ENCODE assay signal across 7 mouse cellular contexts in the genomic region with DNA sequence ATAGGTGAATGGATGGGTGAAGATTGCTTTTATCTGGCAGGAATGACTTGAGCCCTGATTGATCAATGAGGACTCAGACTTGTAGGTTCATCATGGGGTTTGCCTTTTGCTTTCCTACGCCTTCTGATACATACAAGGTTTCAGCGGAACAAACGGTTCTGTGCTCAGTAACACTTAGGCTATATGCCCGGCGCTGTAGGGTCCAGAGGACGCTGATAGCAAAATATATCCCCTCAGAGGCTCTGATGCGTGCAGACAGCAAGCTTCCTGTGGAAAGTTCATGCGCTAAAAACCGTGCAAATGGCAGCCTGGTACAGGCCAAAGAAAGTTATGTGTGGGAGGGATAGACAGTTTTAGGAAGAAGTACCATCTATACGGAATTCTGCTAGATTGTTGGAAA. TPM values are rescaled to one million over a fixed set of nuclear protein-coding genes. Genes with fewer than 3 reads are reported as not detected.
DNase-seq lines count a peak whose midpoint lies in the region; ATAC-seq lines count a peak whose summit lies in the region.

No protein-coding gene starts in this region.

- H3K9ac ChIP-seq in limb, embryonic 13.5 days, result peak overlapping the region; percentile 31; the same call in 1 of the 2 replicates
- peak overlapping the region; percentile 81 for H3K9ac ChIP-seq in stomach, embryonic 16.5 days (ENCODE audit: low read length)

- intact Hi-C loops in gastrocnemius, postnatal 36 days (cut with DNase I), result no loop called here

- ATAC-seq in limb, embryonic 13.5 days (ENCODE audit: low FRiP score, low read depth), result no peak
- ATAC-seq in stomach, embryonic 16.5 days (ENCODE audit: insufficient read depth, low FRiP score), result no peak

- peaks cover 23% of the 10 kb centered on the region for H3K4me1 ChIP-seq in erythroblast, embryonic 14.5 days (ENCODE audit: control insufficient read depth)
- peaks cover 15% of the 10 kb centered on the region for H3K4me1 ChIP-seq in limb, embryonic 13.5 days
- 0 out of 2 replicates have a peak, but pooled peaks cover 4% of the 10 kb centered on the region for H3K4me1 ChIP-seq in stomach, embryonic 16.5 days (ENCODE audit: control insufficient read depth, insufficient read depth, low read length)

- H3K27ac ChIP-seq in limb, embryonic 13.5 days, result no peak overlapping the region
- no peak overlapping the region for H3K27ac ChIP-seq in stomach, embryonic 16.5 days (ENCODE audit: low read length)

- H3K27me3 ChIP-seq in erythroblast, embryonic 14.5 days (ENCODE audit: control insufficient read depth), result no peaks in the 10 kb centered on the region
- no peaks in the 10 kb centered on the region for H3K27me3 ChIP-seq in limb, embryonic 13.5 days
- H3K27me3 ChIP-seq in stomach, embryonic 16.5 days (ENCODE audit: control insufficient read depth, insufficient read depth, low read length), result no peaks in the 10 kb centered on the region

- H3K36me3 ChIP-seq in erythroblast, embryonic 14.5 days (ENCODE audit: control insufficient read depth), result peaks cover 18% of the 10 kb centered on the region
- peaks cover 2% of the 10 kb centered on the region; the same call in 1 of the 2 replicates for H3K36me3 ChIP-seq in limb, embryonic 13.5 days
- H3K36me3 ChIP-seq in stomach, embryonic 16.5 days (ENCODE audit: control insufficient read depth, insufficient read depth, low read length), result 0 out of 2 replicates have a peak, but pooled peaks cover 3% of the 10 kb centered on the region

- WGBS in limb, embryonic 13.5 days, result 34% methylated on average over 10 of the region's 10 CpGs
- WGBS in stomach, embryonic 16.5 days, result 32% methylated on average over 10 of the region's 10 CpGs

- H3K9me3 ChIP-seq in erythroblast, embryonic 14.5 days (ENCODE audit: control insufficient read depth, low read length), result no peaks in the 10 kb centered on the region
- no peaks in the 10 kb centered on the region for H3K9me3 ChIP-seq in limb, embryonic 13.5 days
- H3K9me3 ChIP-seq in stomach, embryonic 16.5 days (replicated peaks; ENCODE audit: control insufficient read depth, low read length), result no peaks in the 10 kb centered on the region

- DNase-seq in thymus, postnatal 0 days (ENCODE audit: low spot score), result peak; percentile 30
- no peak for DNase-seq in thymus, postnatal 36 days
- no peak for DNase-seq in gastrocnemius, postnatal 36 days
- no peak for DNase-seq in kidney, postnatal 14 days

- peak overlapping the region; percentile 89 for H3K4me3 ChIP-seq in erythroblast, embryonic 14.5 days (replicated peaks)
- H3K4me3 ChIP-seq in limb, embryonic 13.5 days, result peak overlapping the region; percentile 89
- peak overlapping the region; percentile 97 for H3K4me3 ChIP-seq in stomach, embryonic 16.5 days (replicated peaks; ENCODE audit: low read length)

- peak overlapping the region; percentile 87 for H3K4me2 ChIP-seq in limb, embryonic 13.5 days (replicated peaks)
- H3K4me2 ChIP-seq in stomach, embryonic 16.5 days (ENCODE audit: low read depth, low read length), result peak overlapping the region; percentile 86

RNA-seq across cellular contexts. Expression of a gene that starts 1.0 kb away (rescaled TPM):
- 212 and 220 TPM in 2 replicates for polyA plus RNA-seq in thymus, postnatal 0 days (2015; fragmentation: Nextera tagmentation; extraction: Ambion mirVana)
- 0.33 and 0.43 TPM in 2 replicates for polyA plus RNA-seq in erythroblast, embryonic 14.5 days (2012)
- polyA plus RNA-seq in limb, embryonic 13.5 days (2015; fragmentation: Nextera tagmentation; extraction: Ambion mirVana), result 19.4 and 20.3 TPM in 2 replicates
- 23.4 and 23.8 TPM in 2 replicates for polyA plus RNA-seq in stomach, embryonic 16.5 days (2015; fragmentation: Nextera tagmentation; extraction: Ambion mirVana)
- 10 to 100 TPM in 1 of 2 experiments, 1 to 10 TPM in 1; 9.6 to 11.3 TPM for total RNA-seq in gastrocnemius, postnatal 36 days (2021)

Comparison
In these comparisons a context has a peak if more than half of its experiments do, and no peak if none do; other contexts are left out.
1. RNA of a gene that starts 1.0 kb away (polyA plus RNA-seq): 212 to 220 TPM in thymus, postnatal 0 days, 23.4 to 23.8 TPM in stomach, embryonic 16.5 days and 19.4 to 20.3 TPM in limb, embryonic 13.5 days; 0.33 to 0.43 TPM in erythroblast, embryonic 14.5 days; every median in the first group is over 10 times any median in the second.
2. Peak in every context shown above with its lines, with median percentiles within 50 percentile points of each other: H3K4me3 ChIP-seq.